Mouse (Mus musculus): Measurements from ENCODE around the gene Pdc.
"Not testable (repeated sequence)": the region's sequence is repeated elsewhere in the genome, so short reads cannot be mapped to it uniquely, and the experiment has no call there.

The Pdc gene

GRCm38 (mm10) chr1:150319205-150319604 is at the start of gene Pdc:
Gene Pdc, plus strand, starts transcription at chr1:150319417.
- DNase-seq = no peak

GRCm38 (mm10) chr1:150294051-150294450 is 25.2 kb upstream of the Pdc start:
- not testable (repeated sequence) for DNase-seq

GRCm38 (mm10) chr1:150307599-150307998 is 11.6 kb upstream of the Pdc start:
- DNase-seq = no peak

GRCm38 (mm10) chr1:150335111-150335510 is 15.9 kb downstream of the Pdc start:
- no peak for DNase-seq

GRCm38 (mm10) chr1:150360864-150361263 is 41.6 kb downstream of the Pdc start:
- DNase-seq = no peak

- no peak for DNase-seq
Observed at GRCm38 (mm10) chr1:150372895-150373294, 53.7 kb downstream of the Pdc start.

GRCm38 (mm10) chr1:150374247-150374646 is 55.0 kb downstream of the Pdc start:
- no peak for DNase-seq

Data from cerebellum, adult 9-10 months (tissue).